Mouse (Mus musculus) urinary bladder, postnatal 14 days (tissue): Measurements from ENCODE around the gene Runx1.

Experiments used
- DNase-seq: peaks from one replicate; pipeline ENCODE4 v3.0.0; 2021; ENCODE audit warnings: low spot score

Runx1 gene

DNA sequence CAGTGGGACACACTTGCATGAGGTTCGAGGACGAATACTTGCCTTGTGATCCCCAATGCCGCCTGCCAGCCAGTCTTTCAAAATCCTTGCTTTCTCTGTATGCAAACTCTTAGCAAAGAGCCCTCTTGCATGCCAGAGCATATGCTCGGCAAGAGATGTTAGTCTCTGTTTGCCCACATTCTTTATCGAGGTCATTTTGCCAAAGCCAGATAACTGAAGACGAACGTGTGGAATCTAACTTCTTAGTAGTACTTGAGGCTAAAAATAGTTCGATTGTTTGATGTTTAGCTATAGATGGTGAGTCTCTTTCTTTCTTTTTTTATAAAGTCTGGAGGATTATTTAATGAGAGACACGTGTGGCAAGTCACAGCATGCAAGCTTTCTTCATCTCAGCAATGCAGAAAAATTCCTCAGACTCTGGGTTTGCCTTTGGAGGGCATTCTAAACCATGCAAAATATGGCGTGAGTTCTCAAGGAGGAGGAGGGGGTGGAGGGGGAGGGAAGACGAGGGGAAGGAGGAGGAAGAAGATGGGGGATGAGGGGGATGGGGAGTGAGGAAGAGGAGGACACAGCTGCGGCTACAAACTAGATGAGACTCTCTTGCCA, 81.7 kb downstream of the Runx1 start:
- DNase-seq = no peak

DNA sequence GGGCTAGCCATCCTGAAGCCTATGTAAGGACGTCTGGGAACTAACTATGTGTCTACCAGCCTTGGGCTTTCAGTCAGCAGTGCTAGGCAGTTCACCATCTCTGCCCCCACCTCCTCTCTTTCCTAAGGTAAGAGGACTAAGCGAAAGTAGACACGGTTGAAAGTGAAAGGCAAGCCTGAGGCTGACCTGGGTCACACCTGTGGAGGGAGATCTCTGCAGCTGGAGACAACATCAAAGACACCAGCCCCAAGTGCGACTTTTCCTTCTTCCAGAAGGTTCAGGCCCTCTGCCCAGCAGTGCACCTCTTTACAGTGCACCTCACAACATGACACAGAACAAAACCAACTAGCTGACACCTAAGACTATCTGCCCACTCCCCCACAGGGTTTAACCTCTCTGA, 82.2 kb downstream of the Runx1 start:
- DNase-seq = no peak

DNA sequence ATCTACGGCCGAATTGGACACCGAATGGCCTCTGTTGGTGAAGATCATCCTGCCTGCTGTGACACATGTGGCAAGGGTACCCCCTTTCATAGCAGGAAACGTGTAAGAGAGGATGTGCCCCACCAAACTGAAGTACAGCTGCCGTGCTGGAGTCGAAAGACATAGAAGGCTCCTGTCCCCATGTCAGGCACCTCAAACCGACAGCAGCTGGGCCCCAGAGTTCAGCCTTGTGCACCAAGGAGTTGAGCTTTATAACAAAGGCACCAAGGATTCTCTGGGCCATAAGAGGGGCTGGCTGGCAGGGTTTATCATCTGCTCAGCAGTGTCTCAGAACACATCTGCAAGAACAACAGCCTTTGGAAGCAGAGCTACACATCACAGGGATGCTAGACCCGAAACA, 84.6 kb downstream of the Runx1 start:
- DNase-seq = no peak

DNA sequence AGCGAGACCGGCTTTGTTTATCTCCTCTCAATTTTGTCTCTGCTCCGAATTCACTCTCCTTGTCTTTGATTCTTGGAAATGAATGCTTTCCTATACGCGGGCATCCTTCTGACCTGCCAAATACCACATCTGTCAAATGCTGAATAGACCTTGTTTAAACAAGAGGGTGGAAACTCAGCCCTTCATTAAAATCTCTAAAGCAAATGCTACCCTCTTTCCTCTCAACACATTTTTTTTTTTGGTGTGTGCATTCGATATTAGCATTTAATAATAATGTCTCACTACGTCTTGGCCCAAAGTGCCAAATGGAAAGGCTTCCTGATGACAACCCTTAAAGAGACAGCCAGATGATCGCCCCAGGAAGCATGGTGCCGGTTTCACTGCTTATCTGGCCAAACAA, 85.4 kb downstream of the Runx1 start:
- DNase-seq = no peak

DNA sequence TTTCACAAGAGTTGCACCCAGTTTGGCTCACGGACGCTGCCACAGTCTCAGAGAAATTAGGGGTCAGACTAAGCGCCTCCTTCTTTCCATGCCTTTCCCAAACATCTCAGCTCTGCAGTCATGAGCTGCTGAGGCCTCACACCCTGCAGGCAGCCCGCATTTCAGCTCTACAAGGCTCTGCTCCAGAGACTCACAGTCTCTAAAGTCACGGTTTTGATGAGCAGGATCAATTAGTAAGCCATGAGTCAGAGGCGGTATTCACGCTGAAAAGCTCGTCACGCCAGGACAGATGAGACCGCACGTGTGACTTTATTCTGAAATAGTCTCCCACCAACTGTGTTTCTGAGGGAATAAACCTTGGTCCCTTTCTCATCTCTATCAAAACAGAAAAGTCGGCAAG, 86.0 kb downstream of the Runx1 start:
- no peak for DNase-seq

DNA sequence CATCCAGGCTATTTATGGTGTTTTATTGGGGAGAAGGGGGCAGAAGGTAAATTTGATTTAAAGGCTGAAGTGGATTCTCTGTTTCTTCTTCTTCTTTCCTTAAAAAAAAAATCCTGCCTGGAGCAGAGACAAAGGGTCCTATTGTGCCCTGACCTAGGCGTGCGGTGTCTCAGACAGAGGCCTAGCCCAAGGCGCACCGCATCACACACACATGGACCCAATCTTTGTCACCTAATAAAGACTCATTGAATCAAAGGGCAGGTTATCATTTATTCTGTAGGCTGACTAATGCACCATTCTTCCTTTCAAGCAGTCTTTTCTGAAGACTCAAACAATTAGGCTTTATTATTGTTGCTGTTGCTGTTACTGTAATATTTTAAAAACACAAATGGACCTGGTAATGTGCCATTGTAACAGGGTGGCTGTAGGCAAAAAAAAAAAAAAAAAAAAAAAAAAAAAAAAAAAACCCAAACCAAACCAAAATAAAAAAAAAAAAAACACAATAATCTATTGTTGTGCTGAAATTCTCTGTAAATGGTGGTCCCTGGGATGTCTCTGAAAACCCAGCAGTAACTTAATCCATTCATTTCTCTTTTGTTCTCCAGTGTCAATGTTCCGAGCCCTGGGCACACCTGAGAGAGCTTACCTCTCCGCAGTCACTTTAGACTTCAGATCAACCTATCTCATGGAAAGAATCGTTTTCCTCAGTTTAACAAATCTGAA, 86.7 kb downstream of the Runx1 start:
- no peak for DNase-seq

DNA sequence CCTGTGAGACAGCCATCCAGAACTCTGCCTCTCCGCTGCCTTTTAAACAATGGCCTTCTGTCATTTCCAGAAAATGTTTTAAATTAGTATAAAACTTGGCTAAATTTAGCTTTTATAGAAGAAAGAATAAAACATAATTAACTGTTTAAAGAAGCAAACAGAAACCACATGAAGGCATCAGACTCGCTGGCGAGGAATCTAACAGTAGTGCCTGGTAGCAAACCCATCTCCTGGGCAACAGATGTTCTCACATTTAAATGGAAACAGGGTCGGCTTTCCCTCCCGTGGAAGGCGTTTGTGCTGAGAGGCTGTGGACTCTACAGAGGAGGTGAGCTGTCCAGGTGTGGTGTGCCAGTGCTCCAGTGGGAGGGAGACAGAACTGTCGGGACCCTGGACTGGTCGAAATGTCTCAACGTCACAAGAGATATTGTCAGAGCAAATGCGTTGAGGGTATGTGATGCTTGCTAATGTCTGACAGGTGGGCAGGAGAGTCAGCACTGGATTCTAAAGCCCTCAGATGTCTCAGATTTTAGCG, 87.4 kb downstream of the Runx1 start:
- DNase-seq = no peak

DNA sequence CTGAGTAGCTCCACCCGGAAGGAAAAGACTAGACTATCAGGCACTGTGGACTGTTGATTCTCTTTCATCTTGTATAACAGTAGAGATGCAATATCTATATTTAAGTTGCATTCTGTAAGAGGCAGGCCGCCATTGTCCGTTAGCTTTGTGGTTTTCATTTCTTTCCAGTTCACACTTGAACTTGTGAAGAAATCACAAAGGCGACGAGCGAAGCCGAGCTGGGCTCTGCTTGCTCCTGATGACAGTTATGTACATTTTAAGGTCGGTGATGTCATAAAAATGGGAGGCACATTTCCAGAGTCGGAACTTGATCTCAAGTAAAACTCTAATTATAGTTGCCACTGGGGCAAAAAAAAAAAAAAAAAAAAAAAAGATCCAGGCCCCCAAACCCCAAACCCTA, 99.1 kb downstream of the Runx1 start:
- DNase-seq = no peak

DNA sequence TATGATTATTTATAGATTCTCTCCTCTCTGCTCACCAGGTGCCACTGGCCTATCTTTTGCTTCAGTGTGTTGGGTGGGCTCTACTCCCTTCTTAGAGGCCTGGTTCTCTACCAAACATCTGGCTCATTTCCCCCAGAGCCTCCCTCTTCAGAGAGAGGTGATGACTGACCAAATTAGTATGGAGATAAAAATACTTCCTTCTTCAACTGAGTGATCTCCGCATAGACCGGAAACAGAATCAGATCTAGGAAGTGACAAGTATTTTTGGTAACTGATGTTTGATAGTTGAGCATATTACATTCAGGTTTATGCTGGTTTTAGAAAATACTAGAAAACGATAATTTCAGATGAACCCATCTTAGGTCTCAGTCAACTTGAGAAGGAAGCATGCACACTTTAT, 101.4 kb downstream of the Runx1 start:
- DNase-seq = no peak

DNA sequence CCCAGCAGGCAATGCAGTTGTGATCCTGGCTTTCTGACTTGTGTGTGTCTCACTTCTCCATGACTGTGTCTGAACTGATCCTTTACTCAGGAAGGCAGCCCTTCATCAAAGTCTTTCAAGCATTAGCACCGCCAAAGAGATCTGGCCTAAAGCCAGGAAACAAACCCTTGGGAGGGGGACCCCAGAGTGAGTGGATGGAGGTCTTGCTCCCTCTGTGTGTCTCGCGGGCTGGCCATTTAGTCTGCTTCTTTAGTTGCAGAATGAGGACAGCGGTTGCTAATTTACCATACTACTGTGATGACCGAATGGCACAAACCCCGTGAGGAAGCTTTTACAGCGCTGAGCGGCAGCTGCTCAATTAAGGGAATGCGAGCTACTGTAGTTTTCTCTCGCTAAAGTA, 105.3 kb downstream of the Runx1 start:
- DNase-seq = no peak

DNA sequence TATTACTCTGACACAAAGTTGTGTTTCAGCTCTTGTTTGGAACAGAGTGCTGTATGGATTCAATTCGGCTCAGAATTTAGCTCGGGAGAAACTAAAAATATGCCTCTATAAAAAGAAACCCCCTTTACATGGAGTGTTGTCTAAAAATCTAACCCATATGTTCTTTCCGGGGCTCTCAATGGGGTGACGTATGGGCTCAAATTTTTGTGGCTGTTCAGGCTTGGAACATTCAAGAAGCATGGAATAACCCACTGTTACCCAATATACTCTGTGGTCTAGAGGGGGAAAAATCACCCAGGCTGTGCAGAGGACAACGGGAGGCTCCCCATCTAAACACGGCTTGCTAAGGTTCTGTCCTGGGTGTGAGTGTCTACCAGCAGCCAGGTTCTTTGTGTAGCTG, 106.2 kb downstream of the Runx1 start:
- DNase-seq = no peak

DNA sequence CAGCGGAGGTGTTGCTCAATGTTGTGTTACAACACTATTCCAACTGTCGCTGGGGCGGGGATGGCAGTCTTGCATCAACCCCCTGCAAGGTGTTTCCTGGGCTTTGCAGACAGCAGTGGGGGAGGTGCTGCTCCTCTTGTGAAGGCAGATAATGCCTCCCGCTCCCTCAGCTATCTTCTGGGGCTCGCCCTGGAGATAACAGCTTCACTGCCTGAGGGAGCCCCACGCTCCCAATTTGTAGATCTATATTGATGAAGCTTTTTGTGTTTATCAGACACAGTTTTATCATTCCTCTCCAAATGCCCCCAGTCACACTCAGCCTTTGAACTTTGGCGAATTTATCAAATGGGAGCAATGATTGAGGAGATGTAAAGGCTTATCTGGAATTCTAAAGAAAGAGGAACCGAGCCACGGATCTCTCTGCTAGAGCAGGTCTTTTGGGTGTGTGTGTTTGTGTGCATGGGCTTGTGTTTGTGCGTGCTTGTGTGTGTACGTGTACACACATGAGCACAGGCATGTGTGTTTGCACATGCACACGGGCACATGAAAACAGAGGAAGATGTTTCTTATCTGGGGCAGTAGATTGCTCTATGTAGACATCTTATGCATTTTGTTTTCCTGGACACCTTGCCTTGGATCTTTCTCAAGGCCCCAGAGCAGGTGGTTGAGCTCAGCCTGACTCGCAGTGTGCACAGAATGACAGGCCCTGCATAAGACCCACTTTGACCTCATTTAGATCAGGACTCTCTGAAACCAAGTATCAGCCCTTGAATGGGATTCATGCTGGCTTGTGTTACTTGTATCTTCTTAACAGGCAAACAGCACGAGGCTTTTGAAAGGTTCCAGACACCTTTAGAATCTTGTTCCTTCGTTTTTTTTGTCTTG, 110.1 kb downstream of the Runx1 start:
- no peak for DNase-seq

DNA sequence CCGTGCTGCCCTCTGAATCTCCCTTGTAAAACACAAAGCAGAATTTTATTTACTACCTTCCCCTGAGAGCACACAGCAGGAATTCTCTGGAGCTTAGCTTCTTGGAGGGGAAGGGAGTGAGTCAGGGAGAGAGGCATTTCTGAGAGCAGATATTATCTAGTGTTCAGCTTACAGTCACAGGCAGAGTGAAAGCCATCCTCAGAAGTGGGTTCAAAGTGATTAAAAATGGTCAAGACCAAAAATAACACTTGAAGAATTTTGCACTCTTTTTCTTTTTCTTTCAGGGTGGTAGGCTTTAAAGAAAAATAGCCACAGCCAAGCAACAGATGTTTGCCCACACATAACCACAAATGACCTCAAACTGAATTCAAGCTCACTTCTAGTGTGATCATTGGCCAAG, 115.8 kb downstream of the Runx1 start:
- DNase-seq = no peak

DNA sequence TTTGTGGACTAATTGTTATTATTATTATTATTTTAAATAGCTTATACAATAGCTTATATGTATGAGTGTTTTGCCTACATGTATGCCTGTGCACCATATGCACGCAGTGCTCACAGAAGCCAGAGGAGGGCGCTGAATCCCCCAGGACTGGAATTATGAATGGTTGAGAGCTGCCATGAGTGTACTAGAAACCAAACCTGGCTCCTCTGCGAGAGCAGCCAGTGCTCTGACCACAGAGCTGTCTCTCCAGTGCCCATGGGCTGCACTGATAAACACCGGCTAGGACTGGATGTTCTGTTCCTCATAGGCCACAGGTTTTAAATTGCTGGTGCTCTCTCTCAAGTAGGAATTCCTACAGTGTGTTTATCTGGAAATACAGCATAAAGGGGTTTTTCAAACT, 117.2 kb downstream of the Runx1 start:
- DNase-seq = no peak

DNA sequence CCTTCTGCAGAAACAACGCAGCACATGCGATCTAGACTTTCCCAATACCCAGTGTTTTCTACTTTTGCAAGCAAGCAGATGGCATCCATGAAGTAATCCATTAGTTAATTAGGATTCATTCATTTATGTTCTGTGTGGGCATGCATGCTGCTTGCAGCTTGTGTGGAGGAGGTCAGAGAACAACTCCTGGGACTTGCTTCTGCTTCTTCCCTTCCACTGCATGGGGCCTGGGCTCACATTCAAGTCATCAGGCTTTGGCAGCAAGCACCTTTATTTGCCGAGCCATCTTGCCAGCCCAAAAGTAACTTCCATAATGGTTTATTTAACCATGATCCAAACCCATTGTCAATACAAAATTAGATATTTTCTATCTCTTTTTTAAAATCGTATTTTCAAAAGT, 118.2 kb downstream of the Runx1 start:
- DNase-seq = no peak

DNA sequence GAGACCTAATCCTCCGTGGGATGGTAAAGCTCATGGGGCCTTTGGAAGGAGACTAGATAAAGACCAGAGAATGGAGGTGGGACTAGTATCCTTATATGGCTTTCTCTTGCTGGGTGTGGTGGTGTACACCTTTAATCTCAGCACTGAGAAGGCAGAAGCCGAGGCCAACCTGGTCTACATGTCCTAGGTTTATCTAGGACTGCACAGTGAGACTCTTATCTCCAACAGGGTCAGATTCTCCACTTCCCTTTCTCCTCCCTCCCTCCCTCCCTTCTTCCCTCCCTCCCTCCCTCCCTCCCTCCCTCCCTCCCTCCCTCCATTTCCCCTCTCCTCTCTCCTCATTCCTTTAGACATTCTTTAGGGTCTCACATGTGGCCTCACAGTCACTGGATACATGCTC, 118.8 kb downstream of the Runx1 start:
- DNase-seq = no peak

DNA sequence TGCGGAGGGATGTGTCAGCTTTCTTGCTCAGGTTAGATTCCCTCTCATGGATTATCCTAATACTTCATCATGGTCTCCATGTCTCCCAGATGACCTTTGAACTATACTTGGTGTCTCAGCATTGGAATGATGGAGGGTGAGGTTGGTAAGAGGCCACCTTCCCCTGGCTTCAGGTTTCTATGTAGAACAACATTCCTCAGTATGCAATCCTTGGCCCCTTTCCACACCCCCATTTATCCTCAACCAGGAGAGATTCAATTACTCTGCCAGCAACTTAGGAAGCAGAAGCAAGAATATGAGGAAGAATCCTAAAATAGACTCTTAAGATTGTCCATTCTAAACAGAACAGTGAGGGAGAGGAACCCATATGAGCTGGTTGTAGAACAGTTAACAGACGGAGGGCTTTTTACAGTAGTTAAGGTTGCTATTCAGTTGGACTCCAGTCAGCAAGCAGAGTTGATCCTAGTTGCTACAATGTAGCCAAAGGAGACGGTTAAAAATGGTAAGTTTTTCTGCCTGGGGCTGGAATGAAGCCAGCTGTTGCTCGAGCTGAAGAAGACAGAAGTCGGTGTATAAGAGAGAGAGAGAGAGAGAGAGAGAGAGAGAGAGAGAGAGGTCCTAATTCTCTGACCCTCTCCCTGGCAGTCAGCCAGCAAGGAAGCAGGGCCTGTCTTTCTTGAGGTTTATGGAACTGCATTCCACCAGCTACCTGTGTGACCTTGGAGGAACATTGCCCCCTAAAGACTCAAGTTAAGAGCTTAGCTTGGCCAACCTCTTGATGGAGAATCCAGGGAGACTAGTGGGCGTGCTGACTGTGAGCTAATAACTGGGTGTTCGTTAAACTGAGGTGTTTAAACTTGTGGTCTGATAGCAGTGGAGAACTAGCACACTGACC, 120.1 kb downstream of the Runx1 start:
- DNase-seq = no peak

DNA sequence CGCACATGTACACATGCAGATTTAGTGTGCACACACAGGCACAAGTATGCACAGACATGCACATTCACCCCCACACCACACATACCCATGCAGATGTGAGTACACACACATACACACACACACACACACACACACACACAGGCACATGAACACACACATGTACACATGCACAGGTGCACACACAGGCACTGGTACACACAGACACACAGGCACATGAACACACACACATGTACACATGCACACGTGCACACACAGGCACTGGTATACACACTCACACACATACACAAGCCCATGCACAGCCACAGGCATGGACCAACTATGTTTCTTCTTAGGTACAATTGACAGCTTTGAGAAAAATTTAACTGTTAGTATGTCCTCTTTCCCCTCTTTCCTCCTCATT, 122.1 kb downstream of the Runx1 start:
- no peak for DNase-seq

DNA sequence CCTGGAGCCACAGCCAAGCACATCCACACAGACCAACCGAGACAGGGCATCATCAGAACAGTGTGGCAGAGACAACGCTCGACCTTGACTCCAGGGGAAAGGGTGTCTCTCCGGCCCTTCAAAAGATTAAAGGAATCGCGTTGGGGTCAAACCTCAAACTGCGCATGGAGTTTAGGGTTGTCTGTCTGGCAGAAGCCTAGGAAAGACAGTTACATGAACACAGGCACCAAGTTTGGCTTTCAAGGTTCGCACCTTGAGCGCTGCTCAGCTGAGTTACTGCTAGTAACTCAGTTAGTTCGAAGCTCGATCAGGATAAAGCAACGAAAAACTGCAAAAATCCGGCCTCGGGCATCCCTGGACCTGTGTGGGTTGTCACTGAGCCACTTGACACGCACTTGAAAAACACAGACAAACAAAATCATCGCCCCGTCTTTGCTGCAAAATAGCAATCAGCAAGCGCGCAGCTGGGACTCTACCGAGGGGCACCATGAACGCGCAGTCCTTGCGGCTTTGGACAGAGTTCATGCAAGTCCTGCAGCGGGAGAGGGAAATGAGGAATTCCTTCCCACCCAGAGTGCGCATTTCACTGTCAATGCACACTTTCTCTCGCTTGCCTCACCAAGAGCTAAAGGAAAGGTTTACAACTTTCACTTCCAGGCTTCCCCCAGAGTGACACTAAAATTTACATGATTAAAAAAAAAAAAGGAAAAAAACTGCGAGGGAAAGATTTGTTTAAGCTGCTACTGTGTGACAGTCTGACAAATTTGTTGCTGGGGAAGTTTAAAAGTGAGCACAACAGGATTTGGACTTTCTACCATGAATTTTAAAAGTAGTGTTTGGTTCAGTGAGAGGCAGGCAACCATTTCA, 126.2 kb downstream of the Runx1 start:
- DNase-seq = no peak

DNA sequence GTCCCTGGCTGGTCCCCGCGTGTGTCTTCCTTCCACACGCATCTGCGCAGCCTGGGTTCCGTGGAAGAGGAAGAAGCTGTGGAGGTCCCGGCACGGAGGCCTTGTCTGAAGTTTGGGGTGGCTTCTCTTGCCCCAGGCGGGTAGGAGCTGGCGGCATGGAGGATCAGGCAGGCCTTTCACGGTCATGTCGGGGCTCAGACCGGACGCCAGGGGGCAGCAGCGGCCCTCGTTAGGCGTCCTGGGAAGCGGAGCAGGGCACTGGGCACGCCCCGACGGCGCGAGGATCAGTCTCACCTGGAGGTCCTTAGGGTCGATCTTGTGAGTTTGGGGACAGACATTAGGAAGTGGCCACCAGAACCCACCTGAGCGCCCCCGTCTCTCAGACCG, 127.3 kb downstream of the Runx1 start:
- DNase-seq = peak; percentile 93
